Mouse (Mus musculus) erythroblast, adult 5-6 weeks (primary cell): ENCODE measurements around the gene Ddx54. TPM values are rescaled to one million over a fixed set of nuclear protein-coding genes. Genes with fewer than 3 reads are reported as not detected.

ENCODE experiments used
- ATAC-seq: replicated peaks from 2 replicates; pipeline ENCODE4 v1.8.0; 2016; ENCODE audit warnings: moderate number of reproducible peaks, mild to moderate bottlenecking, moderate TSS enrichment, inconsistent platforms; ENCODE audit not compliant: poor library complexity, low FRiP score, severe bottlenecking
- total RNA-seq, 2 experiments: library from RNA; stranded (forward) in 1 of 2; stranded (reverse) in 1 of 2; fragments of 150-400 nt in 1 of 2; fragments of 200-764, 138-1000 nt in 1 of 2; gene quantifications; 2 replicates each; pipeline versions ENCODE4 v1.2.3 to v1.2.4; 2015 to 2017; ENCODE audit warnings: low replicate concordance in 2 of 2

Ddx54 gene
- total RNA-seq (2015; ENCODE audit: low replicate concordance) = 1.7 and 1.9 TPM in 2 replicates
- 5.2 and 6.0 TPM in 2 replicates for total RNA-seq (2017; ENCODE audit: low replicate concordance)

GRCm38 (mm10) chr5:120612442-120612821 is at the start of gene Ddx54, which contains the start of gene Rita1:
Gene Ddx54 (plus strand): TSS chr5:120612739.
Gene Rita1 (minus strand): TSS chr5:120612589.
- ATAC-seq = peak; percentile 79

- ATAC-seq = no peak
Observed at GRCm38 (mm10) chr5:120562956-120563913, 49.3 kb upstream of the Ddx54 start.

- no peak for ATAC-seq
Observed at GRCm38 (mm10) chr5:120563914-120564311, 48.6 kb upstream of the Ddx54 start.

- ATAC-seq = no peak
Observed at GRCm38 (mm10) chr5:120565171-120565905, 47.2 kb upstream of the Ddx54 start.

- no peak for ATAC-seq
Observed at GRCm38 (mm10) chr5:120566101-120566500, 46.4 kb upstream of the Ddx54 start.

GRCm38 (mm10) chr5:120566681-120567252 is 45.8 kb upstream of the Ddx54 start:
- ATAC-seq = no peak

- no peak for ATAC-seq
Observed at GRCm38 (mm10) chr5:120567253-120567701, 45.3 kb upstream of the Ddx54 start.

GRCm38 (mm10) chr5:120567761-120568211 is 44.8 kb upstream of the Ddx54 start:
- ATAC-seq = no peak

GRCm38 (mm10) chr5:120568336-120568768 is 44.2 kb upstream of the Ddx54 start:
- ATAC-seq = no peak

- no peak for ATAC-seq
Observed at GRCm38 (mm10) chr5:120568964-120569363, 43.6 kb upstream of the Ddx54 start.

- ATAC-seq = no peak
Observed at GRCm38 (mm10) chr5:120569791-120570190, 42.7 kb upstream of the Ddx54 start.

- no peak for ATAC-seq
Observed at GRCm38 (mm10) chr5:120570289-120570897, 42.1 kb upstream of the Ddx54 start.

GRCm38 (mm10) chr5:120571056-120571740 is 41.3 kb upstream of the Ddx54 start:
- ATAC-seq = no peak

GRCm38 (mm10) chr5:120574469-120575063 is 38.0 kb upstream of the Ddx54 start:
- ATAC-seq = no peak

GRCm38 (mm10) chr5:120576781-120577301 is 35.7 kb upstream of the Ddx54 start:
- ATAC-seq = peak; percentile 57

- ATAC-seq = peak; percentile 86
Observed at GRCm38 (mm10) chr5:120577935-120578441, 34.6 kb upstream of the Ddx54 start.

- ATAC-seq = peak; percentile 40
Observed at GRCm38 (mm10) chr5:120578504-120579081, 33.9 kb upstream of the Ddx54 start.
